Mouse (Mus musculus) bone marrow macrophage, adult 2 months (primary cell): Measurements from ENCODE around the gene Gm20708.

Source experiments
- CTCF ChIP-seq: IDR thresholded peaks from 2 replicates; pipeline ENCODE4 v1.5.1; 2012; ENCODE audit warnings: low read depth, mild to moderate bottlenecking, low read length, moderate library complexity
- POLR2A ChIP-seq: IDR thresholded peaks from 2 replicates; pipeline ENCODE4 v1.6.1; 2012; ENCODE audit warnings: mild to moderate bottlenecking, low read depth, low read length, borderline replicate concordance

DNA sequence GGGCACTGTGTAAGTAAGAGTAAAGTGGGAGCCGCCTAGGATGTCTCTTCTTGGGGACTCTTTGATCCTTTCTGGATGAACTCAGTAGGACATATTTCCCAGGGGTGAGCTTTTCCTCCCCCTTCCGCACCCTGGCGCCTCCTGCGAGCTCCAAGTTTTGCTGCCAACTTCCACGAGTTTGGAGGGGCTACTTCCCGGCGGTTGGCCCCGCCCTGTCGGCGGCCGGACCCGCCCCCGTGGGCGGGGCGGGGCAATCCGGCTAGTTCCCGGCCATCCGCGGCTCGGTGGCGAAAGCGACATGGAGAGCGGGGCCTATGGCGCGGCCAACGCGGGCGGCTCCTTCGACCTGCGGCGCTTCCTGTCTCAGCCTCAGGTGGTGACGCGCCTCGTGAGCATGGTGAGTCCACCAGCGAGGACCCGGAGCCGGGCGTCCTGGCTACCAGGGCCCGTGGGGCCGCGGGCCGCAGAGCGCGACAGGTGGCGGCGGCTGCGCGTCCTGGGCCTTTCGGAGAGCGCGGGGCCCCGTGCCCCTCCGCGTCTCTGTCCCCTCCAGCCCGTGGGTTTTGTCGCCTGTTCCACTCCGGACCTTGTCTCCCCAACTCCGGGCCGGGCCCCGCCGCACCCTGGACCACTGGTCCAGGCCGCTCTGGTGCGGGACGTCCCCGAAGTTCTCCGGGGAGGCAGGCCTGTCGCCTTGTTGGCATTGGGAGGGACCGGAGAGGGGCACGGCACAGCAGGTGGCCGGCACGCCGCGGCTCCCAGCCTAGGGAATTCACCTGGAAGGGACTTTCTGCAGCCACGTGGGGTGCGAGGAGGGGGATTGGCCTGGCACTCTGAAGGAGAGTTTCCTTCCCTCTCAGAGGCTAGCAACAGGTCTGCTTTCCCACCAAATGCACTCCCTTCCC, at the start of gene Gm20708, which contains the start of gene Syngr2:
- TF ChIP-seq CTCF (no peak), POLR2A (no peak)
